36 mouse cellular contexts compared by ENCODE assay signal in the genomic region with DNA sequence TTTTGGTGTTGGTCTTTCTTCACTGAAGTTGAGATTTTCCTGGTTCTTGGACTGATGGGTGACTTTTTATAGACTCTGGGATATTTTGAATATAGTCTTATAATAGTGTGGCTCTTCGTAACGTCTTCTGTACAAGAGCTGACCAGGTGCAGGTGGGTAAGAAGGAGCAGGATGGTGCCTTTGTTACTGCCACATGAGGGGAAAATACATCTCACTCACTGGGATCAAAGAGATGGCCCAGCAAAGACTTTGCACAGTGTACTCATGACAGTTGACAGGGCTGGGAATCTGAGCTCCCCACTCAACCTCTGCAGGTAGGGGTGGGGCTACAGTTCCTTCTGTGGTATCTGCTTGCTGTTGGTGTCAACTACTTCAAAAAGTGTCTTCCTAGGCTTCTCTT. TPM values are rescaled to one million over a fixed set of nuclear protein-coding genes. Genes with fewer than 3 reads are reported as not detected.
"Had no signal": no experiment of that assay in that cellular context is flagged by ENCODE, and none has a peak within 500 bp of the region (broad histone marks: within the 10 kb centered on the region; RNA-seq: fewer than 3 reads in every experiment).

No protein-coding gene starts in this region.

- H3K36me3 ChIP-seq: heart, embryonic 12.5 days; heart, embryonic 13.5 days; heart, embryonic 15.5 days; hindbrain, embryonic 10.5 days; hindbrain, embryonic 12.5 days; hindbrain, embryonic 13.5 days; hindbrain, embryonic 15.5 days; intestine, embryonic 15.5 days; kidney, embryonic 15.5 days had no signal

- H3K27ac ChIP-seq: heart, embryonic 13.5 days; heart, embryonic 15.5 days; hindbrain, embryonic 10.5 days; hindbrain, embryonic 12.5 days; hindbrain, embryonic 13.5 days; hindbrain, embryonic 14.5 days; hindbrain, embryonic 15.5 days; hindbrain, postnatal 0 days; intestine, embryonic 15.5 days; kidney, embryonic 15.5 days; kidney, postnatal 0 days; layer of hippocampus, adult 2 months had no signal

- H3K4me3 ChIP-seq: heart, embryonic 12.5 days; heart, embryonic 13.5 days; heart, embryonic 15.5 days; hindbrain, embryonic 10.5 days; hindbrain, embryonic 12.5 days; hindbrain, embryonic 13.5 days; hindbrain, embryonic 15.5 days; intestine, embryonic 15.5 days; kidney, embryonic 15.5 days; layer of hippocampus, adult 2 months had no signal

- H3K4me2 ChIP-seq: heart, embryonic 11.5 days; heart, embryonic 12.5 days; heart, embryonic 13.5 days; heart, embryonic 15.5 days; hindbrain, embryonic 12.5 days; hindbrain, embryonic 13.5 days; hindbrain, embryonic 14.5 days; hindbrain, embryonic 15.5 days; intestine, embryonic 15.5 days; kidney, embryonic 15.5 days had no signal

- H3K9me3 ChIP-seq: heart, embryonic 12.5 days; heart, embryonic 13.5 days; heart, embryonic 15.5 days; hindbrain, embryonic 10.5 days; hindbrain, embryonic 12.5 days; hindbrain, embryonic 13.5 days; hindbrain, embryonic 15.5 days; intestine, embryonic 15.5 days; kidney, embryonic 15.5 days had no signal

- H3K9ac ChIP-seq: heart, embryonic 12.5 days; heart, embryonic 13.5 days; heart, embryonic 15.5 days; hindbrain, embryonic 12.5 days; hindbrain, embryonic 13.5 days; hindbrain, embryonic 14.5 days; hindbrain, embryonic 15.5 days; intestine, embryonic 15.5 days; kidney, embryonic 15.5 days had no signal

- H3K27me3 ChIP-seq: heart, embryonic 13.5 days; heart, embryonic 15.5 days; hindbrain, embryonic 12.5 days; hindbrain, embryonic 13.5 days; hindbrain, embryonic 15.5 days; intestine, embryonic 15.5 days; kidney, embryonic 15.5 days had no signal

- DNase-seq: heart, postnatal 10 days; heart, postnatal 14 days; heart, postnatal 36 days; heart, postnatal 4 days; kidney, adult 11 months; kidney, adult 18-20 months; kidney, adult 2 months; kidney, adult 8-10 months; kidney, adult 9 months; kidney, postnatal 10 days; kidney, postnatal 14 days; kidney, postnatal 25 days; kidney, postnatal 36 days; kidney, postnatal 4 days; layer of hippocampus, adult 9-11 months; layer of hippocampus, postnatal 36 days had no signal

- ATAC-seq: hindbrain, embryonic 16.5 days; hindbrain, postnatal 0 days; inflammation-experienced regulatory T-cells, adult 6 months; intestine, embryonic 15.5 days; intestine, embryonic 16.5 days; intestine, postnatal 0 days had no signal

- H3K4me1 ChIP-seq: heart, embryonic 15.5 days; hindbrain, embryonic 13.5 days; hindbrain, embryonic 15.5 days; intestine, embryonic 15.5 days; kidney, embryonic 15.5 days had no signal

RNA-seq across cellular contexts. Expression of gene Aox3, which starts 38.7 kb away (rescaled TPM):
- polyA plus RNA-seq: heart, embryonic 11.5 days; heart, embryonic 12.5 days; hindbrain, embryonic 11.5 days; hindbrain, embryonic 12.5 days; inflammation-experienced regulatory T-cells, adult 6 months; large intestine, adult 2 months had no signal

RNA-seq across cellular contexts. Expression of gene Aox1, which starts 44.5 kb away (rescaled TPM):
- polyA plus RNA-seq: inflammation-experienced regulatory T-cells, adult 6 months had no signal
